Mouse (Mus musculus): Measurements from ENCODE around the gene Pola1. TPM values are rescaled to one million over a fixed set of nuclear protein-coding genes. Genes with fewer than 3 reads are reported as not detected.
"Not testable (repeated sequence)": the region's sequence is repeated elsewhere in the genome, so short reads cannot be mapped to it uniquely, and the experiment has no call there.

Gene Pola1
- total RNA-seq, 4 experiments from 2014 or later: 4.2 to 5.2 (median 4.6) TPM

- DNase-seq (ENCODE audit: low spot score): no peak
Measured at GRCm38 (mm10) chrX:93429738-93430260, 202.2 kb downstream of the Pola1 start.

GRCm38 (mm10) chrX:93428956-93429737 lies 202.8 kb downstream of the Pola1 start:
- DNase-seq (ENCODE audit: low spot score): no peak

- DNase-seq (ENCODE audit: low spot score): not testable (repeated sequence)
Measured at GRCm38 (mm10) chrX:93400871-93401270, 231.1 kb downstream of the Pola1 start.

- DNase-seq (ENCODE audit: low spot score): no peak
Measured at GRCm38 (mm10) chrX:93397089-93397488, 234.9 kb downstream of the Pola1 start.

GRCm38 (mm10) chrX:93377285-93377972 lies 254.5 kb downstream of the Pola1 start:
- no peak for DNase-seq (ENCODE audit: low spot score)

- no peak for DNase-seq (ENCODE audit: low spot score)
Measured at GRCm38 (mm10) chrX:93373503-93373902, 258.5 kb downstream of the Pola1 start.

GRCm38 (mm10) chrX:93369708-93370107 lies 262.2 kb downstream of the Pola1 start:
- no peak for DNase-seq (ENCODE audit: low spot score)

GRCm38 (mm10) chrX:93368211-93368610 lies 263.7 kb downstream of the Pola1 start:
- DNase-seq (ENCODE audit: low spot score): no peak

GRCm38 (mm10) chrX:93321336-93321735 lies 310.6 kb downstream of the Pola1 start:
- DNase-seq (ENCODE audit: low spot score): no peak

GRCm38 (mm10) chrX:93319979-93320378 lies 312.0 kb downstream of the Pola1 start:
- no peak for DNase-seq (ENCODE audit: low spot score)

- no peak for DNase-seq (ENCODE audit: low spot score)
Measured at GRCm38 (mm10) chrX:93317577-93317976, 314.4 kb downstream of the Pola1 start.

- DNase-seq (ENCODE audit: low spot score): no peak
Measured at GRCm38 (mm10) chrX:93305780-93306179, 326.2 kb downstream of the Pola1 start.

GRCm38 (mm10) chrX:93301798-93302197 lies 330.2 kb downstream of the Pola1 start:
- no peak for DNase-seq (ENCODE audit: low spot score)

GRCm38 (mm10) chrX:93300183-93300815 lies 331.7 kb downstream of the Pola1 start:
- DNase-seq (ENCODE audit: low spot score): no peak

GRCm38 (mm10) chrX:93299771-93300170 lies 332.2 kb downstream of the Pola1 start:
- no peak for DNase-seq (ENCODE audit: low spot score)

GRCm38 (mm10) chrX:93299046-93299626 lies 332.8 kb downstream of the Pola1 start:
- no peak for DNase-seq (ENCODE audit: low spot score)

GRCm38 (mm10) chrX:93297001-93297441 lies 334.9 kb downstream of the Pola1 start:
- DNase-seq (ENCODE audit: low spot score): no peak

- DNase-seq (ENCODE audit: low spot score): no peak
Measured at GRCm38 (mm10) chrX:93295819-93296218, 336.1 kb downstream of the Pola1 start.

- no peak for DNase-seq (ENCODE audit: low spot score)
Measured at GRCm38 (mm10) chrX:93294736-93295490, 337.0 kb downstream of the Pola1 start.

GRCm38 (mm10) chrX:93292031-93292430 lies 339.9 kb downstream of the Pola1 start:
- no peak for DNase-seq (ENCODE audit: low spot score)

- no peak for DNase-seq (ENCODE audit: low spot score)
Measured at GRCm38 (mm10) chrX:93289851-93290380, 342.0 kb downstream of the Pola1 start.
